Mouse (Mus musculus): ENCODE measurements around the gene Serpina7. TPM values are rescaled to one million over a fixed set of nuclear protein-coding genes. Genes with fewer than 3 reads are reported as not detected.

The Serpina7 gene
- polyA plus RNA-seq, 1 experiment, result not detected

- Histone ChIP-seq H3K4me1 (ENCODE audit: control insufficient read depth, insufficient read depth, low read length) (no peaks in the 10 kb centered on the region), H3K4me3 (ENCODE audit: insufficient read depth, low read depth, low read length) (no peak overlapping the region), H3K27ac (ENCODE audit: insufficient read depth, low read depth, low read length) (no peak overlapping the region)
- WGBS, result 91% methylated on average over 1 of the region's 1 CpGs
- TF ChIP-seq POLR2A (IDR thresholded peaks at IDR 0.05; ENCODE audit: insufficient read depth, low read depth, low read length), result no peak
- no peak for TF ChIP-seq CTCF (IDR thresholded peaks at IDR 0.05; ENCODE audit: insufficient read depth, low read depth, low read length)
Measured at GRCm38 (mm10) chrX:139037666-139038065, 47.4 kb downstream of the Serpina7 start.

Other genes with a start within 250 kb of the Serpina7 start
- not detected in 2 replicates for gene Nrk, start 170.8 kb downstream of the Serpina7 start, polyA plus RNA-seq (2012; ENCODE audit: insufficient read depth, insufficient read length, low replicate concordance, missing spikeins)
- gene 4930513O06Rik, start 1.0 kb upstream of the Serpina7 start, polyA plus RNA-seq (2012; ENCODE audit: insufficient read depth, insufficient read length, low replicate concordance, missing spikeins), result not detected in 2 replicates
- not detected in 2 replicates for gene 4933428M09Rik, start 94.0 kb upstream of the Serpina7 start, polyA plus RNA-seq (2012; ENCODE audit: insufficient read depth, insufficient read length, low replicate concordance, missing spikeins)
- gene Mum1l1, start 124.8 kb upstream of the Serpina7 start, polyA plus RNA-seq (2012; ENCODE audit: insufficient read depth, insufficient read length, low replicate concordance, missing spikeins), result not detected in 2 replicates
- gene Trap1a, start 248.4 kb upstream of the Serpina7 start, polyA plus RNA-seq (2012; ENCODE audit: insufficient read depth, insufficient read length, low replicate concordance, missing spikeins), result not detected in 2 replicates

All from olfactory bulb, adult 2 months (tissue).